Mouse (Mus musculus): ENCODE results near the gene Lca5. TPM values are rescaled to one million over a fixed set of nuclear protein-coding genes. Genes with fewer than 3 reads are reported as not detected.

Lca5 gene
- polyA plus RNA-seq, 1 experiment from 2014 or later = 14.2 TPM

- no peaks in the 10 kb centered on the region for H3K9me3 ChIP-seq (replicated peaks)
- ATAC-seq (ENCODE audit: low FRiP score) = no peak
- peaks cover 20% of the 10 kb centered on the region; the same call in 1 of the 2 replicates for H3K4me1 ChIP-seq
- H3K9ac ChIP-seq (replicated peaks) = no peak overlapping the region
- H3K4me2 ChIP-seq = no peak overlapping the region
- WGBS = 58% methylated on average over 4 of the region's 4 CpGs
- H3K27ac ChIP-seq (replicated peaks) = no peak overlapping the region
- H3K4me3 ChIP-seq (replicated peaks) = no peak overlapping the region
- H3K36me3 ChIP-seq = no peaks in the 10 kb centered on the region
- H3K27me3 ChIP-seq (replicated peaks) = no peaks in the 10 kb centered on the region
Measured at GRCm38 (mm10) chr9:83434489-83434888, 6.4 kb downstream of the Lca5 start.

DNA sequence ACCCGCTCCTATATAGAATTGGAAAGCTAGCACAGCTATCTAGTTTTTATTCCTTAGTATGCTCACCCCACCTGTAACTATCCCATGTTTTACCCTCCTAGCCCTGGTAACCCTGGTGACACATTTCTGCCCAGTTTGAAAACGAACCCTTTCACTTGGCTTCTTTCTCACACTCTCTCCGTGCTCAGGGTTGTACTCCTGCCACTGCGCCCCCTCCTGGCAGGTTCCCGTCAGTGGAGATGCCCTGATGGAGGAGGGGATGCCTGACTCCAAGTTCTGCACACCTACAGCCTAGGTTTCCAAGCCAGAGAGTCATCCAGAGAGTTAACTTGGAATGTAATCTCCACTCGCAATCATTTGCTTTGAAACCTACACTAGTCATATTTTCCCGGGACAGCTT lies 7.3 kb downstream of the Lca5 start:
- 70% methylated on average over 7 of the region's 7 CpGs for WGBS
- no peak for ATAC-seq (ENCODE audit: low FRiP score)
- no peaks in the 10 kb centered on the region for H3K36me3 ChIP-seq

GRCm38 (mm10) chr9:83427926-83428325 lies 13.0 kb downstream of the Lca5 start:
- H3K36me3 ChIP-seq = peaks cover 25% of the 10 kb centered on the region
- ATAC-seq (ENCODE audit: low FRiP score) = no peak
- H3K27me3 ChIP-seq (replicated peaks) = no peaks in the 10 kb centered on the region
- WGBS = 79% methylated on average over 4 of the region's 4 CpGs
- H3K4me3 ChIP-seq (replicated peaks) = no peak overlapping the region
- H3K4me2 ChIP-seq = no peak overlapping the region
- H3K4me1 ChIP-seq = no peaks in the 10 kb centered on the region
- no peak overlapping the region for H3K9ac ChIP-seq (replicated peaks)
- H3K9me3 ChIP-seq (replicated peaks) = no peaks in the 10 kb centered on the region
- H3K27ac ChIP-seq (replicated peaks) = no peak overlapping the region

More for the DNA sequence above, 7.3 kb downstream of the Lca5 start:
- Histone ChIP-seq H3K4me2 (no peak overlapping the region), H3K4me1 (peaks cover 14% of the 10 kb centered on the region; the same call in 1 of the 2 replicates), H3K27ac (replicated peaks) (no peak overlapping the region), H3K27me3 (replicated peaks) (no peaks in the 10 kb centered on the region), H3K4me3 (replicated peaks) (no peak overlapping the region), H3K9ac (replicated peaks) (no peak overlapping the region), H3K9me3 (replicated peaks) (no peaks in the 10 kb centered on the region)

GRCm38 (mm10) chr9:83418965-83419364 lies 22.0 kb downstream of the Lca5 start:
- Histone ChIP-seq H3K9me3 (replicated peaks) (0 out of 2 replicates have a peak, but pooled peaks cover 6% of the 10 kb centered on the region), H3K27ac (replicated peaks) (no peak overlapping the region), H3K4me2 (no peak overlapping the region), H3K4me1 (no peaks in the 10 kb centered on the region), H3K27me3 (replicated peaks) (no peaks in the 10 kb centered on the region), H3K36me3 (peaks cover 37% of the 10 kb centered on the region), H3K9ac (replicated peaks) (no peak overlapping the region), H3K4me3 (replicated peaks) (no peak overlapping the region)
- 94% methylated on average over 5 of the region's 5 CpGs for WGBS
- no peak for ATAC-seq (ENCODE audit: low FRiP score)

DNA sequence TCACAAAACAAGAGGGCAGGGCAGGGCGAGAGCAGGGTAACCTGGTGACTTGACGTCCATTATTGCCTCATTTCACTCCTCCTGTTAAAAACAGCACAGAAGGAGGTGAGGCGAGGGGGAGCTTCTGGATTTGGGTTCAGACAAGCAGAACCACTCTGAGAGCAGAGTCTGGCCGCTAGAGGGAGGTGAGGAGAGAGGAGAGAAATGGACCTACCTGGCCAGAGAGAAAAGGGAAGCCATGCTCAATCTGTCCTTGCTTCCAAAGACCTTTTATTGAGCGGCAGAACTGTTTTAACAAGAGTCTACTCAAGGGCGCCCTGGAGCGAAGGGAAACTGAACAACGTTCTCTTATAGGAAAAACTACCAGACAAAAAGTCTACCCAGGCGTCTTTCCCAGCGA lies 27.9 kb downstream of the Lca5 start:
- H3K4me3 ChIP-seq (replicated peaks) = no peak overlapping the region
- H3K27me3 ChIP-seq (replicated peaks) = no peaks in the 10 kb centered on the region
- no peak overlapping the region for H3K4me2 ChIP-seq
- no peaks in the 10 kb centered on the region for H3K4me1 ChIP-seq
- no peak overlapping the region for H3K27ac ChIP-seq (replicated peaks)
- no peak overlapping the region for H3K9ac ChIP-seq (replicated peaks)
- WGBS = 76% methylated on average over 10 of the region's 10 CpGs
- peaks cover 22% of the 10 kb centered on the region for H3K36me3 ChIP-seq
- H3K9me3 ChIP-seq (replicated peaks) = 0 out of 2 replicates have a peak, but pooled peaks cover 6% of the 10 kb centered on the region
- no peak for ATAC-seq (ENCODE audit: low FRiP score)

- no peak overlapping the region for H3K4me3 ChIP-seq (replicated peaks)
- H3K27ac ChIP-seq (replicated peaks) = no peak overlapping the region
- H3K4me2 ChIP-seq = no peak overlapping the region
- 80% methylated on average over 7 of the region's 7 CpGs for WGBS
- 0 out of 2 replicates have a peak, but pooled peaks cover 7% of the 10 kb centered on the region for H3K36me3 ChIP-seq
- no peaks in the 10 kb centered on the region for H3K4me1 ChIP-seq
- no peaks in the 10 kb centered on the region for H3K9me3 ChIP-seq (replicated peaks)
- no peak for ATAC-seq (ENCODE audit: low FRiP score)
- no peaks in the 10 kb centered on the region for H3K27me3 ChIP-seq (replicated peaks)
- H3K9ac ChIP-seq (replicated peaks) = no peak overlapping the region
Measured at GRCm38 (mm10) chr9:83405150-83405549, 35.8 kb downstream of the Lca5 start.

DNA sequence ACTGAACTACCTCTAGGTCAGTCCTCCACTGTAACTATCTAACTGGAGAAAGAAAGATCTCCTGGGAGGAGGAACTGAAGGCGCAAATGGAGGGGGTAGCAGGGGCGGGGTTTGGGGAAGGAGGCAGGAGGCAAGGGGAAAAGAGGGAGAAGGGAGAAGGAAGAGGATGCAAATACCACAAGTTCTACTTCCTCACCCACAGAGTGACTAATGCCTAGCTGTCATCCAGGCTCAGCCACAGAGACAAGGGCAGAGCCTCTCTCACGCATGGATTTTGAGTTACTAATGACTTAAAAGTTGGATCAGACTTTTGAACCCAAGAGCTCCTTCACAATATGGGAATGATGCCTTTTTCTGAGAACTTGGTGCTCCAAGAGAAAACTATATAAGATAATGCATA lies 40.1 kb downstream of the Lca5 start:
- Histone ChIP-seq H3K4me1 (no peaks in the 10 kb centered on the region), H3K9ac (replicated peaks) (no peak overlapping the region), H3K4me2 (no peak overlapping the region), H3K9me3 (replicated peaks) (no peaks in the 10 kb centered on the region), H3K27me3 (replicated peaks) (no peaks in the 10 kb centered on the region), H3K27ac (replicated peaks) (no peak overlapping the region), H3K36me3 (peaks cover 8% of the 10 kb centered on the region), H3K4me3 (replicated peaks) (no peak overlapping the region)
- WGBS = 69% methylated on average over 3 of the region's 3 CpGs
- ATAC-seq (ENCODE audit: low FRiP score) = no peak

GRCm38 (mm10) chr9:83399414-83399813 lies 41.5 kb downstream of the Lca5 start:
- 96% methylated on average over 7 of the region's 7 CpGs for WGBS
- no peak for ATAC-seq (ENCODE audit: low FRiP score)
- Histone ChIP-seq H3K36me3 (peaks cover 17% of the 10 kb centered on the region), H3K9me3 (replicated peaks) (no peaks in the 10 kb centered on the region), H3K4me1 (no peaks in the 10 kb centered on the region), H3K4me2 (no peak overlapping the region), H3K27me3 (replicated peaks) (no peaks in the 10 kb centered on the region), H3K4me3 (replicated peaks) (no peak overlapping the region), H3K27ac (replicated peaks) (no peak overlapping the region), H3K9ac (replicated peaks) (no peak overlapping the region)

DNA sequence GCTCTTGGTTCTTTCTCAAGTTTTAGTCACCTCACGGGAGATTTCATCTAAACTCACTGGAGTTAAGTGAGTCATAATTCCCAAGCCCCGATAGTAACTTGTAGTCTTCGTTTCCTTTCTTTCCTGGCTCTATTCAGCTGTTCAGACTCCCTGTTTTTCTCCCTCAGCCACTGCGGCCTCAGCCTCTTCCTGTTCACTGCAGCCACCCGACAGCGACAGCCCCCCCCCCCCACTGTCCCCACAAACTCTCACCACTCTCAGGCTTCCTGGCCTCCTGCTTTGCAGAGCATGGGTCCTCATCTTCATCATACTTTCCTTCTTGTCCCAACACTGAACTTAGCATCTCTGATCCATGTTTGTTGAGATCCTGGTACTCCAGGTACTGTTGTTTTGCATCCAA lies 42.7 kb downstream of the Lca5 start:
- Histone ChIP-seq H3K27me3 (replicated peaks) (no peaks in the 10 kb centered on the region), H3K4me3 (replicated peaks) (no peak overlapping the region), H3K9ac (replicated peaks) (no peak overlapping the region), H3K4me1 (no peaks in the 10 kb centered on the region), H3K4me2 (no peak overlapping the region), H3K36me3 (peaks cover 19% of the 10 kb centered on the region), H3K9me3 (replicated peaks) (no peaks in the 10 kb centered on the region), H3K27ac (replicated peaks) (no peak overlapping the region)
- WGBS = 69% methylated on average over 6 of the region's 6 CpGs
- ATAC-seq (ENCODE audit: low FRiP score) = no peak

DNA sequence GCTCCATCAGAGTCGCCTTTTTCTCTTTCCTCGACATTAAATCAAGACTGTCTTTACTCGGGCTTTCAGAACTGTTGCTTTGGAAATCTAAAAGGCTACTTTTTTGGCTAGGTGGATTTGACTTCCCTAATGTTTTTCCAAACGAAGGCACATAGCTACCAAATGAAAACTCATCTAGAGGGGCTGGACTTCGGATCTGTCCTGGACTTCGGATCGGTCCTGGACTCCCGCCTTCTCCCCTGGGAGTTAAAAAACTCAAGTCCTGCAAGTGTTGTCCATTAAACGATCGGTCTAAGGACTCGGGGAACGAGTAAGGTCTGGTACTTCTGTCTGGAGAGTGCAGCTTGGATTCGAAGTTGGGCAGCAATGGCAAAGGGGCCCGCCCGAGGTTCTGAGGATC lies 45.5 kb downstream of the Lca5 start:
- H3K9me3 ChIP-seq (replicated peaks) = no peaks in the 10 kb centered on the region
- no peaks in the 10 kb centered on the region for H3K4me1 ChIP-seq
- no peak overlapping the region for H3K4me3 ChIP-seq (replicated peaks)
- H3K4me2 ChIP-seq = no peak overlapping the region
- no peak overlapping the region for H3K27ac ChIP-seq (replicated peaks)
- H3K27me3 ChIP-seq (replicated peaks) = no peaks in the 10 kb centered on the region
- no peak for ATAC-seq (ENCODE audit: low FRiP score)
- 91% methylated on average over 15 of the region's 15 CpGs for WGBS
- H3K9ac ChIP-seq (replicated peaks) = no peak overlapping the region
- H3K36me3 ChIP-seq = peaks cover 21% of the 10 kb centered on the region

GRCm38 (mm10) chr9:83391996-83392395 lies 48.9 kb downstream of the Lca5 start:
- WGBS = 86% methylated on average over 11 of the region's 11 CpGs
- Histone ChIP-seq H3K27ac (replicated peaks) (no peak overlapping the region), H3K36me3 (peaks cover 15% of the 10 kb centered on the region), H3K4me1 (peaks cover 5% of the 10 kb centered on the region; the same call in 1 of the 2 replicates), H3K9ac (replicated peaks) (no peak overlapping the region), H3K4me2 (no peak overlapping the region), H3K27me3 (replicated peaks) (no peaks in the 10 kb centered on the region), H3K4me3 (replicated peaks) (no peak overlapping the region), H3K9me3 (replicated peaks) (no peaks in the 10 kb centered on the region)
- ATAC-seq (ENCODE audit: low FRiP score) = no peak

DNA sequence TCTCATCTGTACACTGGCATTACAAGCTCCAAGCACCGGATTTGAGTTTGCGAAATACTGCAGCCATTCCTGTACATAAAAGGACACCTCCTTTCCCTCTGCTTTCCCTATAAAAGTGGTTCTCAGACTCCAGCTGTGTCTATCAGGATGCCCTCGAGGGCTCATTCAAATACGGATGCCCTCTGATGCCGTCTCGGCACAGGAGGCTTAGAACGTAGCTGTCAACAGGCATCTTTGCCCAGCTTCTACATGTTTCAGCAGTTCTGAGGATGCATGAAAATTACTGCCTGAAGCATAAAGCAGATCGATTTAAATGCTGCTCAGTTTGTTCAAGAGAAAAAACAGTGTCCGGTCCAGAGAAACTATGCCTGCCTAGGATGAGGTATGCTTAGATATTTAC lies 51.4 kb downstream of the Lca5 start:
- no peaks in the 10 kb centered on the region for H3K9me3 ChIP-seq (replicated peaks)
- H3K4me1 ChIP-seq = peaks cover 10% of the 10 kb centered on the region; the same call in 1 of the 2 replicates
- ATAC-seq (ENCODE audit: low FRiP score) = no peak
- H3K36me3 ChIP-seq = peaks cover 6% of the 10 kb centered on the region; the same call in 1 of the 2 replicates
- H3K9ac ChIP-seq (replicated peaks) = no peak overlapping the region
- WGBS = 72% methylated on average over 9 of the region's 9 CpGs
- no peak overlapping the region for H3K4me2 ChIP-seq
- H3K4me3 ChIP-seq (replicated peaks) = no peak overlapping the region
- H3K27ac ChIP-seq (replicated peaks) = no peak overlapping the region
- H3K27me3 ChIP-seq (replicated peaks) = no peaks in the 10 kb centered on the region
